Mouse (Mus musculus): ENCODE results near the gene Fam227a. TPM values are rescaled to one million over a fixed set of nuclear protein-coding genes. Genes with fewer than 3 reads are reported as not detected.

Gene Fam227a
- polyA plus RNA-seq, 1 experiment from 2014 or later = 1.1 TPM

Small RNA genes lying within 50 kb of the gene (microRNA-seq; reads per million reads assigned to microRNA genes)
- not detected for gene Gm27903

Other genes starting within 250 kb of the Fam227a start
- gene Csnk1e, start 203.4 kb downstream of the Fam227a start, polyA plus RNA-seq (2015; fragmentation: Nextera tagmentation; extraction: Ambion mirVana) = 66.0 and 71.5 TPM in 2 replicates
- 0.16 TPM in 1 of 2 replicates, not detected in the other for gene Kcnj4, start 153.7 kb downstream of the Fam227a start, polyA plus RNA-seq (2015; fragmentation: Nextera tagmentation; extraction: Ambion mirVana)
- gene Kdelr3, start 142.5 kb downstream of the Fam227a start, polyA plus RNA-seq (2015; fragmentation: Nextera tagmentation; extraction: Ambion mirVana) = 66.2 and 72.9 TPM in 2 replicates
- gene Ddx17, start 112.2 kb downstream of the Fam227a start, polyA plus RNA-seq (2015; fragmentation: Nextera tagmentation; extraction: Ambion mirVana) = 48.3 and 52.0 TPM in 2 replicates
- 2.0 and 2.3 TPM in 2 replicates for gene Dmc1, start 53.8 kb downstream of the Fam227a start, polyA plus RNA-seq (2015; fragmentation: Nextera tagmentation; extraction: Ambion mirVana)
- gene Cby1, start 243 bp upstream of the Fam227a start, polyA plus RNA-seq (2015; fragmentation: Nextera tagmentation; extraction: Ambion mirVana) = 59.5 and 59.8 TPM in 2 replicates
- 262 and 263 TPM in 2 replicates for gene Tomm22, start 11.9 kb upstream of the Fam227a start, polyA plus RNA-seq (2015; fragmentation: Nextera tagmentation; extraction: Ambion mirVana)
- 18.2 and 19.6 TPM in 2 replicates for gene Josd1, start 29.0 kb upstream of the Fam227a start, polyA plus RNA-seq (2015; fragmentation: Nextera tagmentation; extraction: Ambion mirVana)
- gene Gtpbp1, start 31.9 kb upstream of the Fam227a start, polyA plus RNA-seq (2015; fragmentation: Nextera tagmentation; extraction: Ambion mirVana) = 32.7 and 36.6 TPM in 2 replicates
- gene Sun2, start 83.6 kb upstream of the Fam227a start, polyA plus RNA-seq (2015; fragmentation: Nextera tagmentation; extraction: Ambion mirVana) = 5.7 and 5.8 TPM in 2 replicates
- 71.7 and 74.0 TPM in 2 replicates for gene Dnal4, start 118.9 kb upstream of the Fam227a start, polyA plus RNA-seq (2015; fragmentation: Nextera tagmentation; extraction: Ambion mirVana)
- gene Nptxr, start 145.8 kb upstream of the Fam227a start, polyA plus RNA-seq (2015; fragmentation: Nextera tagmentation; extraction: Ambion mirVana) = 1.7 and 1.9 TPM in 2 replicates
- not detected in 2 replicates for gene Npcd, start 175.3 kb upstream of the Fam227a start, polyA plus RNA-seq (2015; fragmentation: Nextera tagmentation; extraction: Ambion mirVana)
- gene Cbx6, start 175.7 kb upstream of the Fam227a start, polyA plus RNA-seq (2015; fragmentation: Nextera tagmentation; extraction: Ambion mirVana) = 52.1 and 58.8 TPM in 2 replicates
- gene Apobec3, start 232.7 kb upstream of the Fam227a start, polyA plus RNA-seq (2015; fragmentation: Nextera tagmentation; extraction: Ambion mirVana) = 29.3 and 36.5 TPM in 2 replicates

Data from kidney, embryonic 16.5 days (tissue).